Comparison of ENCODE assay signal across 9 mouse cellular contexts in the genomic region with DNA sequence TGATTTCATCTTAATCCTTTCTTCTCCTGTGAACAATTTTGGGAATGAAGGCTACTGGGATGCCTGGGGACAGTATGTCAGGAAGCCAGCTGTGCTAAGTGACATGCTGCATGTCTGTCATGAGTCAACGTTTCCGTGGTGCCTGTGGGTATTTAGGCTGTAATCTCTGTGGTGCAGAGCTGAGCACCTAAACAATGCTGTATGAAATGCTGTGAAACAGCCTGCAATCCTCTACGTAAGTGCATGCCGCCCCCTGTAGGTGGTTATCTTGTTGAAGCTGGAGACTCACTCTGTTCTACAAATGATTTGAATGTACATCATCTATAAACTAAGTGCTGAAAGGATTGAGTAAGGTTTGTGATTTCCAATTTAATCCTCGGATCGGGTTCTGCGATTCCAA. TPM values are rescaled to one million over a fixed set of nuclear protein-coding genes. Genes with fewer than 3 reads are reported as not detected.
DNase-seq lines count a peak whose midpoint lies in the region; ATAC-seq lines count a peak whose summit lies in the region.
"Had no signal": no experiment of that assay in that cellular context is flagged by ENCODE, and none has a peak within 500 bp of the region (broad histone marks: within the 10 kb centered on the region; RNA-seq: fewer than 3 reads in every experiment).

No protein-coding gene starts in this region.

- H3K4me3 ChIP-seq in liver, embryonic 13.5 days (replicated peaks): no peak overlapping the region
- no peak overlapping the region for H3K4me3 ChIP-seq in liver, embryonic 12.5 days
- H3K4me3 ChIP-seq in embryonic facial prominence, embryonic 11.5 days (ENCODE audit: low read depth, low read length): no peak overlapping the region
- H3K4me3 ChIP-seq in intestine, embryonic 16.5 days (ENCODE audit: low read length): no peak overlapping the region
- H3K4me3 ChIP-seq in limb, embryonic 11.5 days (ENCODE audit: low read depth, low read length): no peak overlapping the region
- H3K4me3 ChIP-seq: midbrain, embryonic 12.5 days had no signal

- no peaks in the 10 kb centered on the region for H3K4me1 ChIP-seq in liver, embryonic 13.5 days (replicated peaks)
- H3K4me1 ChIP-seq in liver, embryonic 12.5 days: no peaks in the 10 kb centered on the region
- no peaks in the 10 kb centered on the region for H3K4me1 ChIP-seq in embryonic facial prominence, embryonic 11.5 days (ENCODE audit: control insufficient read depth, insufficient read depth, low read length)
- no peaks in the 10 kb centered on the region for H3K4me1 ChIP-seq in intestine, embryonic 16.5 days (ENCODE audit: control insufficient read depth, insufficient read depth, low read length)
- H3K4me1 ChIP-seq in limb, embryonic 11.5 days (ENCODE audit: control insufficient read depth, insufficient read depth, low read length): no peaks in the 10 kb centered on the region
- H3K4me1 ChIP-seq: midbrain, embryonic 12.5 days had no signal

- no peak for ATAC-seq in liver, embryonic 13.5 days (ENCODE audit: low read depth)
- ATAC-seq in liver, embryonic 12.5 days: no peak
- no peak for ATAC-seq in embryonic facial prominence, embryonic 11.5 days (replicated peaks; ENCODE audit: insufficient number of reproducible peaks, low FRiP score, low TSS enrichment, low read depth)
- ATAC-seq in intestine, embryonic 16.5 days: 0 out of 2 replicates have a peak, but pooled peaks have one; percentile 38
- ATAC-seq in limb, embryonic 11.5 days (ENCODE audit: insufficient number of reproducible peaks, low FRiP score, low TSS enrichment, low read depth): no peak
- peak; percentile 85 for ATAC-seq in neutrophil, adult 5-6 weeks (ENCODE audit: extremely low read depth, insufficient number of reproducible peaks, low FRiP score, poor library complexity, severe bottlenecking)

- 32% methylated on average over 7 of the region's 7 CpGs for WGBS in liver, embryonic 13.5 days (ENCODE audit: insufficient replicate concordance)
- WGBS in liver, embryonic 12.5 days (ENCODE audit: insufficient replicate concordance): 32% methylated on average over 7 of the region's 7 CpGs
- WGBS in embryonic facial prominence, embryonic 11.5 days: 41% methylated on average over 7 of the region's 7 CpGs
- WGBS in intestine, embryonic 16.5 days: 39% methylated on average over 7 of the region's 7 CpGs
- WGBS in limb, embryonic 11.5 days: 49% methylated on average over 7 of the region's 7 CpGs

- DNase-seq in liver, embryonic 13.5 days: peak; percentile 9
- DNase-seq in adrenal gland, adult 18-20 months (ENCODE audit: low spot score in 2 of 2): peak; percentile 68 to 74
- peak; percentile 75 for DNase-seq in embryonic facial prominence, embryonic 11.5 days (ENCODE audit: low spot score)
- DNase-seq in limb, embryonic 11.5 days (ENCODE audit: low spot score): peak; percentile 66
- DNase-seq in thymus, postnatal 25 days: peak; percentile 63

- H3K4me2 ChIP-seq in liver, embryonic 13.5 days: no peak overlapping the region
- H3K4me2 ChIP-seq in liver, embryonic 12.5 days: no peak overlapping the region
- H3K4me2 ChIP-seq in embryonic facial prominence, embryonic 11.5 days (ENCODE audit: low read depth, low read length): no peak overlapping the region
- H3K4me2 ChIP-seq in intestine, embryonic 16.5 days (ENCODE audit: low read depth, low read length): no peak overlapping the region
- H3K4me2 ChIP-seq in limb, embryonic 11.5 days (ENCODE audit: low read depth, severe bottlenecking): no peak overlapping the region
- H3K4me2 ChIP-seq: midbrain, embryonic 12.5 days had no signal

- H3K9ac ChIP-seq in liver, embryonic 13.5 days: no peak overlapping the region
- H3K9ac ChIP-seq in liver, embryonic 12.5 days: no peak overlapping the region
- no peak overlapping the region for H3K9ac ChIP-seq in embryonic facial prominence, embryonic 11.5 days (replicated peaks; ENCODE audit: low read length)
- H3K9ac ChIP-seq in intestine, embryonic 16.5 days (ENCODE audit: low read depth, low read length): no peak overlapping the region
- H3K9ac ChIP-seq in limb, embryonic 11.5 days (ENCODE audit: low read length): no peak overlapping the region
- H3K9ac ChIP-seq: midbrain, embryonic 12.5 days had no signal

- H3K27ac ChIP-seq in liver, embryonic 13.5 days: no peak overlapping the region
- H3K27ac ChIP-seq in liver, embryonic 12.5 days: no peak overlapping the region
- no peak overlapping the region for H3K27ac ChIP-seq in embryonic facial prominence, embryonic 11.5 days (replicated peaks; ENCODE audit: low read depth, low read length)
- no peak overlapping the region for H3K27ac ChIP-seq in intestine, embryonic 16.5 days (ENCODE audit: low read length)
- H3K27ac ChIP-seq in limb, embryonic 11.5 days (replicated peaks; ENCODE audit: low read depth, low read length): no peak overlapping the region
- H3K27ac ChIP-seq: midbrain, embryonic 12.5 days had no signal

- no peaks in the 10 kb centered on the region for H3K36me3 ChIP-seq in liver, embryonic 13.5 days
- no peaks in the 10 kb centered on the region for H3K36me3 ChIP-seq in liver, embryonic 12.5 days
- no peaks in the 10 kb centered on the region for H3K36me3 ChIP-seq in embryonic facial prominence, embryonic 11.5 days (replicated peaks; ENCODE audit: control insufficient read depth, insufficient read depth, low read depth, low read length)
- H3K36me3 ChIP-seq in intestine, embryonic 16.5 days (ENCODE audit: control insufficient read depth, insufficient read depth, low read length): no peaks in the 10 kb centered on the region
- no peaks in the 10 kb centered on the region for H3K36me3 ChIP-seq in limb, embryonic 11.5 days (ENCODE audit: control insufficient read depth, insufficient read depth, low read length)
- H3K36me3 ChIP-seq: midbrain, embryonic 12.5 days had no signal

- no peaks in the 10 kb centered on the region for H3K27me3 ChIP-seq in liver, embryonic 13.5 days
- H3K27me3 ChIP-seq in liver, embryonic 12.5 days (replicated peaks): no peaks in the 10 kb centered on the region
- H3K27me3 ChIP-seq in embryonic facial prominence, embryonic 11.5 days (ENCODE audit: control insufficient read depth, insufficient read depth, low read length): no peaks in the 10 kb centered on the region
- no peaks in the 10 kb centered on the region for H3K27me3 ChIP-seq in intestine, embryonic 16.5 days (replicated peaks; ENCODE audit: control insufficient read depth, insufficient read depth, low read length)
- H3K27me3 ChIP-seq in limb, embryonic 11.5 days (ENCODE audit: control insufficient read depth, insufficient read depth, low read length): no peaks in the 10 kb centered on the region
- H3K27me3 ChIP-seq: midbrain, embryonic 12.5 days had no signal

- no peaks in the 10 kb centered on the region for H3K9me3 ChIP-seq in liver, embryonic 13.5 days (replicated peaks)
- no peaks in the 10 kb centered on the region for H3K9me3 ChIP-seq in liver, embryonic 12.5 days (replicated peaks)
- H3K9me3 ChIP-seq in embryonic facial prominence, embryonic 11.5 days (replicated peaks; ENCODE audit: control insufficient read depth, low read length): no peaks in the 10 kb centered on the region
- no peaks in the 10 kb centered on the region for H3K9me3 ChIP-seq in intestine, embryonic 16.5 days (ENCODE audit: control insufficient read depth, low read length)
- H3K9me3 ChIP-seq in limb, embryonic 11.5 days (ENCODE audit: control insufficient read depth, low read length): no peaks in the 10 kb centered on the region
- H3K9me3 ChIP-seq: midbrain, embryonic 12.5 days had no signal

RNA-seq across cellular contexts. Expression of a gene that starts 29.5 kb away (rescaled TPM):
- polyA plus RNA-seq in liver, embryonic 13.5 days (2015; fragmentation: Nextera tagmentation; extraction: Ambion mirVana): 2.0 and 2.1 TPM in 2 replicates
- 3.1 and 3.8 TPM in 2 replicates for polyA plus RNA-seq in liver, embryonic 12.5 days (2016; fragmentation: Nextera tagmentation; extraction: Ambion mirVana)
- total RNA-seq in adrenal gland, adult 18-20 months (2021): 10 to 100 TPM; 14.9 to 16.6 TPM
- polyA plus RNA-seq in embryonic facial prominence, embryonic 11.5 days (2014; fragmentation: Nextera tagmentation; extraction: Ambion mirVana): 5.2 and 6.0 TPM in 2 replicates
- polyA plus RNA-seq in intestine, embryonic 16.5 days (2015; fragmentation: Nextera tagmentation; extraction: Ambion mirVana): 3.4 and 3.9 TPM in 2 replicates
- polyA plus RNA-seq in limb, embryonic 11.5 days (2014; fragmentation: Nextera tagmentation; extraction: Ambion mirVana): 7.8 and 9.2 TPM in 2 replicates
- 60.1 and 63.2 TPM in 2 replicates for total RNA-seq in neutrophil, adult 5-6 weeks (2017)

RNA-seq across cellular contexts. Expression of a gene that starts 46.4 kb away (rescaled TPM):
- not detected in 2 replicates for polyA plus RNA-seq in liver, embryonic 13.5 days (2015; fragmentation: Nextera tagmentation; extraction: Ambion mirVana)
- not detected in 2 replicates for polyA plus RNA-seq in liver, embryonic 12.5 days (2016; fragmentation: Nextera tagmentation; extraction: Ambion mirVana)
- total RNA-seq in adrenal gland, adult 18-20 months (2021): 100 to 1,000 TPM; 295 to 994 TPM
- 0.18 and 1.0 TPM in 2 replicates for polyA plus RNA-seq in embryonic facial prominence, embryonic 11.5 days (2014; fragmentation: Nextera tagmentation; extraction: Ambion mirVana)
- polyA plus RNA-seq in intestine, embryonic 16.5 days (2015; fragmentation: Nextera tagmentation; extraction: Ambion mirVana): 0.11 and 1.4 TPM in 2 replicates
- polyA plus RNA-seq in limb, embryonic 11.5 days (2014; fragmentation: Nextera tagmentation; extraction: Ambion mirVana): 0.15 TPM in 1 of 2 replicates, not detected in the other
- not detected in 2 replicates for total RNA-seq in neutrophil, adult 5-6 weeks (2017)

Comparison
In these comparisons a context has a peak if more than half of its experiments do, and no peak if none do; other contexts are left out.
1. ATAC-seq: peak in intestine, embryonic 16.5 days (single experiment) and neutrophil, adult 5-6 weeks (single experiment); none in liver, embryonic 13.5 days (single experiment), liver, embryonic 12.5 days (single experiment), embryonic facial prominence, embryonic 11.5 days (single experiment) and limb, embryonic 11.5 days (single experiment).
2. DNase-seq: peak in every context shown above with its lines; median percentile 75 in embryonic facial prominence, embryonic 11.5 days; 71 in adrenal gland, adult 18-20 months; 66 in limb, embryonic 11.5 days; 63 in thymus, postnatal 25 days; 9 in liver, embryonic 13.5 days.